Mouse (Mus musculus): Measurements from ENCODE around the gene 4933436I01Rik. TPM values are rescaled to one million over a fixed set of nuclear protein-coding genes. Genes with fewer than 3 reads are reported as not detected.

Gene 4933436I01Rik
- polyA plus RNA-seq (2016; fragmentation: Nextera tagmentation; extraction: Ambion mirVana) = not detected in 2 replicates

GRCm38 (mm10) chrX:67921350-67921749, at the start of gene 4933436I01Rik:
TSS of gene 4933436I01Rik (minus strand) at chrX:67921450.
- Histone ChIP-seq H3K27ac (no peak within 1 kb of the TSS), H3K27me3 (ENCODE audit: insufficient read depth, poor library complexity, severe bottlenecking) (no peaks in the 10 kb centered on the region), H3K9me3 (no peaks in the 10 kb centered on the region), H3K4me3 (no peak within 1 kb of the TSS), H3K4me1 (replicated peaks) (no peaks in the 10 kb centered on the region), H3K36me3 (no peaks in the 10 kb centered on the region)
- no peak for DNase-seq (ENCODE audit: low spot score)
- WGBS = 63% methylated on average over 1 of the region's 1 CpGs

- 79% methylated on average over 1 of the region's 1 CpGs for WGBS
- Histone ChIP-seq H3K27ac (no peak overlapping the region), H3K36me3 (no peaks in the 10 kb centered on the region), H3K9me3 (no peaks in the 10 kb centered on the region), H3K27me3 (ENCODE audit: insufficient read depth, poor library complexity, severe bottlenecking) (no peaks in the 10 kb centered on the region), H3K4me3 (no peak overlapping the region), H3K4me1 (replicated peaks) (no peaks in the 10 kb centered on the region)
- no peak for DNase-seq (ENCODE audit: low spot score)
Observed at GRCm38 (mm10) chrX:67924769-67925470, 3.7 kb upstream of the 4933436I01Rik start.

- Histone ChIP-seq H3K9me3 (no peaks in the 10 kb centered on the region), H3K36me3 (no peaks in the 10 kb centered on the region), H3K27me3 (ENCODE audit: insufficient read depth, poor library complexity, severe bottlenecking) (no peaks in the 10 kb centered on the region), H3K27ac (no peak overlapping the region), H3K4me3 (no peak overlapping the region), H3K4me1 (replicated peaks) (no peaks in the 10 kb centered on the region)
- WGBS = 90% methylated on average over 3 of the region's 3 CpGs
- DNase-seq (ENCODE audit: low spot score) = no peak
Observed at GRCm38 (mm10) chrX:67883406-67883805, 37.8 kb downstream of the 4933436I01Rik start.

Other genes starting within 250 kb of the 4933436I01Rik start
- not detected in 2 replicates for gene Gm1140, start 227.9 kb downstream of the 4933436I01Rik start, polyA plus RNA-seq (2016; fragmentation: Nextera tagmentation; extraction: Ambion mirVana)
- gene Gm14692, start 225.8 kb downstream of the 4933436I01Rik start, polyA plus RNA-seq (2016; fragmentation: Nextera tagmentation; extraction: Ambion mirVana) = not detected in 2 replicates

Data from hindbrain, embryonic 10.5 days (tissue).